9 mouse cellular contexts compared by ENCODE assay signal in the genomic region with DNA sequence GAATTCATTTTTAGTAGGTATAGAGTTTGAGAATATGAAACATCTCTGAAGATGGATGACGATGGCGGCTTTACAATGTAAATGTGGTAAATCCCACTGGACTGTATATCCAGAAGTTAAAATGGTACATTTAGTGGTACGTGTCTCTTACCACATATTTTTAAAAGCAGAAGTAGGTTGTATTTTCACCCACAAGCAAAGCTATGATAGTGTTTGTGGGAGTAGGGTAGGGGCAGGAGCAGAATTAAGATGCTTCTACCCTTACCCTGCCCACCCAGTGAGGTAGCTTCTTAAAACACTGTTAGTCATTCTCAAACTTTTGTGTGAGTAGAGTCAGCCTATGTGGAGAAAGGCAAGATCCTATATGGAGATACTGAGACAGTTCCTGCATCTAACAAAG.
"Had no signal": no experiment of that assay in that cellular context is flagged by ENCODE, and none has a peak within 500 bp of the region (broad histone marks: within the 10 kb centered on the region; RNA-seq: fewer than 3 reads in every experiment).

No protein-coding gene starts in this region.

- DNase-seq: lung, adult 18-20 months; lung, embryonic 14.5 days; lung, postnatal 10 days; midbrain, embryonic 14.5 days; right cerebral cortex, postnatal 14 days; thymus, adult 2 months; thymus, postnatal 25 days; thymus, postnatal 4 days had no signal

- ATAC-seq: midbrain, embryonic 16.5 days had no signal
